Mouse (Mus musculus) lung, postnatal 4 days (tissue): ENCODE measurements around the gene Galnt15.

Source experiments
- DNase-seq, 2 experiments: peaks; one replicate each; pipeline ENCODE4 v3.0.0; 2021

Gene Galnt15

DNA sequence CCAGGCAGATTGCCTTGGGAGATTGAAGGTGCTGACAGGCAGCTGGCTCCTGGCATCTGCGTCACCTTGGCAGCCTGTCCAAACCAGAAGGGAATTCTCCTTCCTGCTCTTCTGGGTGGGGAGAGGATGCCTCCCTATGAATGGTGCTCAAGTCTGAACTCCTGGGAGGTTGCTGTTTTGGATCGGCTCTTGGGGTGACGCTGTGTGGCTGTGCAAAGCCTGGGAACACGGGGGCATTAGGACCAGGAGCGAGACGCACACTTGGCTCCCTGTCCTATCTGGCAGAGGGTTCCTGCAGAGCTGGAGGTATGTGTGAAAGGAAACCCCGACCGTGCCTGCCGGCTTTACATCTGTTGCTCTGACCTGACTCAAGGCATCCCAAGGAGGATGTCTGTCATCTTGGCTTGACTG is at the start of gene Galnt15:
Gene Galnt15 (plus strand): TSS at position 309 of the 411 bp plus-strand sequence.
- peak; percentile 44 to 62 for DNase-seq

DNA sequence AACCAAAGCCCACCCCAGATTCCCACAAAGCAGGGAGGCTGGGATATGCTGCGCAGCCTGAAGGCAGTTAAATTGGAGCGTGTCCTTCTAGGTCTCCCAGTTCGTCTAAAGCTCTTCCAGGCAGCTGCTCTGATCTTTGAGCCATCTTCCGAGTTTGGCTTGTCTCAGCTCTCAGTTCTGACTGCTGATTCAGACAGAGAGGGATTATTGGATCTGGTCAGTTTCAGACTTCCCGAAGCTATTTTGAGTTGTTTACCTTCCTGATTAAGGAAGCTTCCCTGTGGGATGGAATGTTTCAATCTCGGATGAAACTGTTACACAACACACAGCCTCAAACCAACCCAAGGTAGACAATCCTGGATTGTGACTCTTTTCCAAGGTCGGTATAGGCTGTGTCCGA is 34.8 kb upstream of the Galnt15 start:
- no peak for DNase-seq

DNA sequence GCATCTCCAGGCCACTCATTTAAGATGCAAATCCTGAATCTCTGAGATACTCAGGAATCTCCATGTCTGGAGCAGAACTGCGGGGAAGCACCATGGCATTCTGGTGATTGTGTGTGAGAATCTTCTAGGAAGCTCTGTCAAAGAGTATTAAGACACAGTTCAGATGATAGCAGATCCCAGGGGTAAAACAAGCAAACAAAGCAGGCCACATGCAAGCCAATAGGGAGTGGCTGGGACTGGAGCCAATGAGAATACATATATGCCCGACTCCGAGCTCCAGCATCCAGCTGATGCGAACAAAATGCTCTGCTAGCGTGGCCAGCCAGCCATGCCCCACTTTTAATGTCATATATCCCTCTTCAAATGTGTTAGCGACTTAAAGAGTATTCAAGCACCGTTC is 27.8 kb upstream of the Galnt15 start:
- DNase-seq = no peak

DNA sequence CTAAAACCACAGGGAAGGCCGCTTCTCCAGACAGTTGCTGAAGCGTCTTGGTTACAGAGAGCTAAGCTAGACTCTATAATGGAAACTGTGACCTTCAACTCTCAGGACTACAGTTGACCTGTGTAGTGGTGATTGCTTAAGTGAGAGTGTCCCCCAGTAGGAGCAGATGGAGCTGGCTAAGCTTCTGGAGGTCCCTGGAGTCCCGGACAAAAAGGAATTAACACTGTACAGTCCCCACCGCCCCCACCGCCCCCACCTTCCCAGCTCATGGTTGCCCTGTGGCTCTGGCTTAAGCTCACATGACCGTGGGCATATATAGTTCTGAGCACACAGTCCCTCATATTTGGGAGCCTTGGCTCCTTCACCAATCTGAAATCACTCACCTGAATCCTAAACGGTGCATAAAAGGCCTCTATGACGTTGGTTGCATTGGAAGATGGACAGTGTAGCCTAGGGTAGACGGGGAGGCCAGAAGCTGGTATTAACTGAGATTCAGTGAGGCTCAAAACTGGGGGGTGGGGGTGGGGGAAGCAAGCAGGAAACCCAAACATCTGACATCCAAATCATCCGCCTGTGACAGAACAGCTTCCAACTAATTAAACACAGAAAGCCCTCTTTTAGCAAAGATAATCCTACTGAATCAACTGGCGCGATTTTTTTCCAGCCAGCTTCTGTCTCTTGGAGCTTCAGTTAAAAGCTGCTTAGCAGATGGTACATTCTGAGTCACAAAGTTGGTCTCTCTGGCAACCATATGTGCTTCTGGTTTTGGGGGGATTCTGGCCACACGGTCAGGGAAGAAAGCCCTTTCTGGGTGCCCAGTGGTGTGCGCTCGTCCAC is 26.1 kb upstream of the Galnt15 start:
- no peak for DNase-seq

DNA sequence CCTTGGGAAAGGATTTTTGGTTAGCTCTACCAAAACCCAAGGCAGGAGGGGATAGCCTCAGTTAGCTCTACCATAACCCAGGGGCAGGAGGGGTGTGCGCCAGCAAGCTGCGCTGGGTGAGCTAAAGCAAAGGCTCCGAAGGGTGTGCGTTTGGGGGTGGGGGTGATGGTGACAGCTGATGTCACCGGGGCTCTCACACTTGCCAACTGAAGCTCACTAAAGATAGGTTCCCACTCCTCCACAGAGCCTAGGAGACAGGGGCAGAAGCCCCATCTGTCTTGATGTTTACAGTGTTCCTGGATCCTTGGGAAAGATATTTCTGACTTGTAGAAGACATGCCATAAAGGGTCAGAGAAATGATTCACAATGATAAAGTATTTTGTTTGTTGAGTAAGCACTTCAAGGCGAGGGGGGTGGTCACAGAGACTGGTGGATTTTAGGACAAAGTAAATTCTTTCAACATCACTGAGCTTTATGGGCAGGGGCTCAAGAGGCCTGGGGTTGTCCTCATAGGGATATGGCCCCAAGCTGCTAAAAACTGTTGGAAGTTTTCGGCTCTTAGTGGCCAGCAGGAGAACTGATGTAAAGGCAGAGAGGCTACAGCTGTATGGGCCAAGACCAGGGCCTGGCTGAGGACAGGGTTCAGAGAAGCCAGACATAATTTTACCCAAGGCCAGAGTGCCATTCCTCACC is 24.7 kb upstream of the Galnt15 start:
- DNase-seq = peak in 1 of 2 experiments; percentile 24

DNA sequence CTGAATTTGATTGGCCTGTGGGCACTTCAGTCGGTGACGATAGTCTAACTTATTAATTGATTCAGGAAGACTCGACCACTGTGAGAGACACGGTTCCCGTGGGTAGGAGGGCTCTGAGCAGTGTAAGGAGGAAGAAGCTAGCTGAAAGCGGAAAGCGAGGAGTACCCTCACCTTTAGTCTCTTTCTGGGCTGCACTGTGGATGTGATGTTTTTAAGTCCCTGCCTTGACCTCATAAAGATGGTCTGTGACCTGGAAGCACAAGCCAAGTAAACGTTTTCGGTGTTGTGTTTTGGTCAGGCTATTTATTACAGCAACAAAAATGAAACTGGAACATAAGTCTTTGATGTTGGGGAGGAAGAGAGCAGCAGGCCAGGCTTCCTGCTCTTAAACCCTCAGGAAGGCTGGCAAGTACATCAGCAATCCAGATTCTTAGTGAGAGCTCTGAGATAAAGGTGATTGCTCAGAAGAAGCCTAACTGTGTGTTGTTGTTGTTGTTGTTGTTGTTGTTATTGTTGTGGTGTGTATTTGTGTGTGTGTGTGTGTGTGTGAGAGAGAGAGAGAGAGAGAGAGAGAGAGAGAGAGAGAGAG is 23.0 kb upstream of the Galnt15 start:
- no peak for DNase-seq

DNA sequence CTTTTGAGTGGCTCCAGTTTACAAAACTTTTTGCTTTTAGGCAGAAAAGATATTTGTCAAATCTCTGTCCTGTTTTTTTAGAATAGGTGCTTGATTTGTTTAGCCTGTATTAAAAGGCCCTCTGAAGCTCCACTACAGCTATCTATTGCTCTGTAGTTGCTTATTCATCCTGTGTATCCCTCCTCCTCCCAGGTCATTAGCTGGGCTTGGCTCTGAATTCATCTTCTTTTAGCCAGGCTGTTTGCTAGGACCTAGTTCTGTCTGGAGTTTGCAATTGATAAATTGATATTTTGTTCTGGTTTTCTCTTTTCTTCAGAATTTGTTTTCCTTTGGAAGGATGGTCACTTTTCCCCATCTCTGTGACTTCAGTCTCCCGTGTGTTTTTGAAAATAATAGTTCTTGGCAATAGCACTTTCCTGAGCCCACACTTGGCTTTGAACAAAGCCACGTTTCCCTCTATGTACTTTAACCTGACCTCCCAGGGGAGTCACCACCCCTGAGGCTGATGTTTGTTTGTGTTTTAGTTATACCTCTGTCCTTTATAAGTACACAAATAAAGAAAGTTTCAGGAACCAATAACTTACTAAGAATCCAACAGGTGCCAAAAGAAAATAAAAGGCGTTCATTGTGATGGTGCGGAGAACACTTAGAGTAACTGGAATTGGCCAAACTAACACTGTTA is 21.0 kb upstream of the Galnt15 start:
- no peak for DNase-seq

DNA sequence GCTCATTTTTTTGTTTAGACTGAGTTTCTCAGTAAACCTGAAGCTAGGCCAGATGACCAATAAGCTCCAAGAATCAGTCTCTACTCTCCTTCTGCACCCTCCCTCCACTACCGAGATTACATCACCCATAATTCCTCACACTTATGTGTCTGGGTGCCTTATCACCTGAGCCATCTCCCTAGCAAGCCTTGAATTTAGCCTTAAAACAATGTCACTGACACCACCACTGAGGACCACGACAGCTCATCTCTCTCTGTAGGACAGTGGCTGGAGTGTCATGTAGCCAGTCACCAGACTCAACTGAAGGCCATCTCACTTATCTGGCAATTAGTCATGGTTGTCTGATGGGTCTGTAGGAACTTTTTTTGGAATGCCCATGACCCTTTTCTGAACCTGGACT is 19.1 kb upstream of the Galnt15 start:
- DNase-seq = no peak

DNA sequence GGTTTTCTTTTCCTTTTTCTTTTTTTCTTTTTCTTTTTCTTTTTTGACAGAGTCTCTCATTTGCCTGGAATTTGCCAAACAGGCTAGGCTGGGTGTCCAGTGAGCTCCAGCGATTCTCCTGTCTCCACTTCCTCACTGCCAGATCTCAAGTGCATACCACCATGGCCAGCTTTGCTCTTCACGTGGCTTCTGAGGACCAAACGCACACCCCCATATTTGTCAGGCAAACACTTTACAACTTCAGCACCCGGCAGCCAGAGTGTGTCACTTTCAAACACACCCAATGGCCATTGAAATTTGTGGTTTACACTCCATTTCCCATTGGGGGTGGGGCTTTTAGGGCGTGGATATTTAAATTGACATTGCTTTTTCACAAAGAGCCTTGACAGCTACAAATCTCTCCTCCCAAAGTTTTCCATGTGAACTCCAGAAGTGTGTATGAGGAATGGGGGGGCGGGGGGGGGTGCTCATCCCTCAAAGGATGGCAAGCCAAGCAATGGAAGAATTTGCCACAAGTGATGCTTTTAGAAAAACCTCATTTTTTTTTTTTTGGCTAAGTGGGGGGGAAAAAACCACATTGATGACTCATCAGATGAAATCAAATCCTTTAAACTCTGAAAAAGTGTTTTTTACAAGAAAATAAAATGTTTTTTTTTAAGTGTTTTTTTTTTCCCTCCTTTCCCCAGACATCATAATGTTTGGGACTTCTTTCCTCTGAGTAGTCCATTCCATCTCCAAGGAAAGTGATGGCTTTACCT is 17.1 kb upstream of the Galnt15 start:
- no peak for DNase-seq

DNA sequence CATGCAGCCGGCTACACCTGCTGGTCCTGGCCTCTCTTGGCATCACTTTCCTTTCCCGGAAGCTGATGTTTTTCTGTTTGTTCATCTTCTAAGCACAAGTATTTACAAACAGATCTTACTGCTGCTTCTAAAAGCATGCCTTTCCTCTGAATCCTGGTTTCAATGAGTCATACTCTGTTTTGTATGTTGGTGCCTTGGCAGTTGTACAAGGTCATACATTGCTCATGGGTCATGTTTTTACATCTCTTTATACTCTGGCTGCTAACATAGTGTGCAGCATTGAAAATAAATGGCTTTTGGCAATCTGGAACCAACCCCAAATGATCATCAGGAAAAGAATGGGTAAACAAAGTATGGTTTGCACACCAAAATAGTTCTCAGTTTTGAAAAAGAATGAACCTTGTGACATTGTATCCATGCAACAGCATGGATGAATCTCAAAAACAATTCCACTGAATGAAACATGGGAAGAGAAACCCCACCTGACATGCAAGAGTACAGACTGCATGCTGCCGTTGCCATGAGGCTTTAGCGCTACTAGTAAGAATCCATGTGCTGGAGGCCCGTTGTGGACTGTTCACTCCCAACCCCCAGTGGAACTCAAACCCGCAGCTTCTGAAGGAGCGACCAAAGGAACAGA is 13.5 kb upstream of the Galnt15 start:
- DNase-seq = peak in 1 of 2 experiments; percentile 41

DNA sequence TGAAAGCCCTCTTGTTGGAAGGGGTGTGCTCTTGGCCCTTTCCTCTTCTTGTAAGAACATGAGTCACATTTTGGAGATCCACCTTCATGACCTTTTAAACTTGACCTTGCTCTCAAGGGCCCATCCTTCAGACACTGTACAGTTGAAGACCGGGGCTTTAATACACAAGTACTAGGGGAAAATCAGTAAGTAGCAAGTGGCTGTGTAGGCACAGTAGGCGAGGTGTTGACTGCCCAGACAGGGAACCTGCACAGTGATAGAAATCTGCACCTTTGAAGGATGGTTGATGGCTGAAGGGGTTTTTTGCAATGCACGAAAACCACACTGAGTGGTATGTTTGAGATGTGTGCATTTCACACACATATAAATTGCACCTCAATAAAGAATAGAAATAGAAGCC is 12.3 kb upstream of the Galnt15 start:
- DNase-seq = no peak

DNA sequence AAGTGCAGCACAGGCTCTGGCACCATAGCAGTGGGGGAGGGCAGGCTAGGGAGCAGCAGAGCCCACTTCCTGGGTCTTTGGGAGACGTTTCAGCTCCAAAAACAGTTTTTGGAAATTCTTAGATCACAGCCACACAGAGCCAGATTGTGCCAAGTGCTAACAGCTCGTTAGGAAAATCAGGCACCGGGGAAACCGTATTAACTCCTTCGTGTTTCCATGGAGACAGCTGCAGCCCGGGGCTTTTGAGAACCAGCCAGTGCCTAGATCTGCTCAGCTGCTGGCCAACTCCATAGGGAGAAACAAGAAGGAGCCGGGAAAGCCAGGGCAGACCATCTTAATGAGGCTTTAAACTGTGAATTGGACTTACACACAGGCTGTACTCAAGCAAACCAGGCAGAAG is 11.9 kb upstream of the Galnt15 start:
- peak; percentile 48 to 77 for DNase-seq

DNA sequence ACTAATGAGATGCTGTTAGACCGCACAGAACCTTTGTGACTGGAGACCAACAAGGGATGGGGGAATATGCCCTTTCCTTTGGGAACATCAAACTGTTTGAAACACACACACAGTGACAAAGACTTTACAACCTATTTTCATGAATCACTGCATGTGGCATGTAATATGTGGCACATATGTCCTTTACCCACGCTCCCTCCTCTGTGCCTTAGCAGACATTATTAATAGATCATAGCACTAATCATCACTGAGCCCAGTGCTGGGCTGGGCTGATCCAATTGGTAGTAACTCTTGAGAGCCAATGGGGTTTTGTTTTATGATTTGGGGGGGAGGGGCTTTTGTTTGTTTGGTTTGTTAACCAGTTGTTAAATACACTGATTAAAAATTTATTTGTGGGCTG is 11.3 kb upstream of the Galnt15 start:
- no peak for DNase-seq

DNA sequence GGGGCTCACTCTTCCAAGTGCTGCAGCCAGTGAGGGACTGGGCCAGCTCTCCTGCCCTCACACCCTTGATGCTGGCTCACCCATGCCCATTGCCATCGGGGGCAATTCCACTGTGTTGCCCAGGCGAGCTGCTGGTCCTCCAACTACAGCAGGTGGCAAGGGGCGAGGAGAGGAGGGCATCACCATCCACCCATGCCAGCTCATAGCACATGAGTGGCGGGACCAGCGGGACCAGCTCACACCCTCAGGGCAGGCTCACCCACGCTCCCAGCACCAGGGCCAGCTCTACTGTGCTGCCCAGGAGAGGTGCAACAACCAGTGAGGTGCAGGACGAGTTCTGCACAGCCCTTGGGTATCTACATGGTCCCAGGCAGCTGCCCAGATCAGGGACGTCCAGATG is 9.7 kb upstream of the Galnt15 start:
- DNase-seq = no peak

DNA sequence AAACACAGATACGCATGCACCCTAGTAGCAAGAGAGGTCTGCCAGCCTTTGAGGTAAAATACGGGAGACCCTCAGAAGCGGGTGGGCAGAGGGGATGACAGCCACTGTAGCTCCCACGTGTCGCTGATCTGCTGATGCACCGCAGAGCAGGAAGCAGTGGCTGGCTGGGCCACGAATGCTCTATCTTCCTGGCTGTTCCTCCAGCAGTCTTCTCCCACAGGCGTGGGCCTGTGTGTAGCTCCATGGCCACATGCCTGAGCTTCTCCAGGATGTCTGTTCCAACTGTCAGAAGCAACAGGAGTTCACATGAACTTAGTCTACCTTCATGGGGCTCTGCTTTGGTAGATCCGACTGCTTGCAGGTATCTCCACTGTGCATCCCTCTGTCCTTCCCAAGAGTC is 6.8 kb upstream of the Galnt15 start:
- no peak for DNase-seq

DNA sequence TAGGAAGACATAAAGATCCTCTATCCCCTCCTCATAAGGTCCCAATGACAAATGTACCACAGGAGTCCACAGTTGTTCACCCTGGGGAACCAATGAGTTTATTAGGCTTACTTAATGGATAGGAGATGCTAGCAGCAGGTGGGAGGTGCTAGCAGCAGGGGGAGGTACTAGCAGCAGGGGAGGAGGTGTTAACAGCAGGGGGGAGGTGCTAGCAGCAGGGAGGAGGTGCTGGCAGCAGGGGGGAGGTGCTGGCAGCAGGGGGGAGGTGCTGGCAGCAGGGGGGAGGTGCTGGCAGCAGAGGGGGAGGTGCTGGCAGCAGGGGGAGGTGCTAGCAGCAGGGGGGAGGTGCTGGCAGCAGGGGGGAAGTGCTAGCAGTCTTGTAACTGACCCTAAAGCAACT is 6.3 kb upstream of the Galnt15 start:
- DNase-seq = no peak

DNA sequence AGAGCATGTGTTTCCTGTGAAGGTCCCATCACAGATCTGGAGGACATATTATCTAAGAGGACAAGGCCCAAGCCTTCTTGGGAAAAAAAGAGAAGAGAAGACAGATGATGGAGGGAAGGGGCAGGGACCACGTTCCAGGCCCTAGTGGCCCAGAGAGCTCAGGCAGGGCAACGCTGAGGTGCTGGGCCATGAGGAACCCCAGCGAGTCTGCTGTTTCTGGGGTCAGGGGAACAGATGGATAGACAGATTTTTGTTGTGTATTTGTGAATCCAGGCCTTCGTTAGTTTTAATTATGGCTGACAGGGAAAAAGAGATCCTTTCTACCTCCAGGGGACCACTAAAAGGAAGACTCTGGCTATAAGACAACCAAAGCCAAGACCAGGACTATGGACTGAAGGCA is 4.9 kb upstream of the Galnt15 start:
- DNase-seq = no peak

DNA sequence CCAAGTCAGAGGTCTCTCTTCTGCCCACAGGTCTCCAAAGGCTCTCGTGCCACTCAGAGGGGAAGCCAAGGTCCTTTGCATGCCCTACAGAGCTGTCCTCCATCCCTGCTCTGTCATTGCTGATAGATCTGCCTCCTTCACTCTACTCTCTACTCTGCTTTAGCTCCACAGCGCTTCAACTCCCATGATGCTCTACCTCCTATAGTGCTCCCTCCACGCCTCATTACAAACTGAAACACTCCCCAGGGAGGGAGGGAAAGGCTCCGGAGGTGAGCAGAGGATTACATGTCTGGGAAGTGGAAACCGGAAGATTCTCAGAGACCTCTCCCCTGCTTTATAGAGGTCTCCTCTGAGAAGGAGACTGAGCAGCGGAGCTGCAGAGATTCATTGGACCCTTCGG is 1.6 kb upstream of the Galnt15 start:
- DNase-seq = no peak

DNA sequence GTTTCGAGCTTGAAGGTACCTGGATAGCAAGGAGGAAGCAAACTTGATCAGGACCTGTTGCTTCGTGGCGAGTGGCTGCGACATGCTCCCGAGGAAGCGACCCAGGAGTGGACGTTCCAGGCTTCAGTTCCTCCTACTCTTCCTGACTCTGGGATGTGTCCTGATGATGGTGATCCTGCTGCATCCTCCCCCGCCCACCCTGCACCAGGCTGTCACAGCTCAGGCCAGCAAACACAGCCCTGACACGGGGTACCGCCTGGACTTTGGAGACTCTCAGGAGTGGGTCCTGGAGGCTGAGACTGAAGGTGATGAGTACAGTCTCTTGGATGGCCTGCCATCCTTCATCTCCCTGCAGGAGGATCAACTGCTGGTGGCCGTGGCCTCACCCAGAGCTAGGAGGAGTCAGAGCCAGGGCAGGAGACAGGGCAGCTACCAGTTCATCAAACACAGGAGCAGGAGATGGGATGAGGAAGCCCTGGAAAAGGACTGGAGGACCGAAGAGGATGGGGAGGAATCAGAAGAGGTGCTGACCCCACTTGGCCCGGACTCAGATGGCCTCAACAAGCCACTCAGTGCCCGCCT is 713 bp downstream of the Galnt15 start:
- DNase-seq = no peak

DNA sequence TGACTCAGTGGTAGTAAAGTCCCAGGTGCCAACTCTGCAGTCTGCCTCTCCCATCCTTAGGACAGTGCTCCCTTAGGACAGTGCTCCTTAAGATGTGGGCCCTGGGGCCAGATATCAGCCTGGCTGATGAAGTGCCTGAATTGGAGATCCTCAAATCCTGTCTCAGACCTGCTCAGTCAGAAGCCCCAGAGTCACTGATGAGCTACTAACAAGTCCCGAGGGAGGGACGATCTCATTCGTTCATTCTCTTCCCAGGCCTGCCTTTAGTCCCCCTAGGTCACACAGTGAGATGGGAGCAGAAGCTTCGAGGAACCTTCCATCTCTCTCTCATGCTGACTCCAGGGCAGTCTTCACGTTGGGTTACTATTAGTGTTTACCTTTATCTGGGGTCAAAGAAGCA is 1.3 kb downstream of the Galnt15 start:
- DNase-seq = no peak

DNA sequence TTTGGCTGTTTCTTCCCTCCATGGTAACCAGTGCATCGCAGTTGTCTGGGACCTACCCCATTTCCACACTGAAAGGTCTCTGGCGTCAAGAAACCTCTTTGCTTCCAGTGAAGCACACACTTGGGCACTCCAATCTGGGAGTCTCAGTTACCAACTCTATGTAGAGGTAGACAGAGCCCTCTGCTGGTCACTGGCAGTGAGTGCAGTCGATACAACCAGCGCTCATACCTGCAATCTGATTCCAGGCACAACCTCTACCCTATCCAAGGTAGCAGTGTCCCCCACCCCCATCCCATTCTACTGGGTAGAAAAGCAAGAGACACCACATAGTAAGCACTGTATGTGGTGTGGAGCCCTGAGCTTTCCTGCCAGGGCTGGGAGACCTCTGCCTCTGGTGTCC is 3.7 kb downstream of the Galnt15 start:
- peak; percentile 54 to 70 for DNase-seq

DNA sequence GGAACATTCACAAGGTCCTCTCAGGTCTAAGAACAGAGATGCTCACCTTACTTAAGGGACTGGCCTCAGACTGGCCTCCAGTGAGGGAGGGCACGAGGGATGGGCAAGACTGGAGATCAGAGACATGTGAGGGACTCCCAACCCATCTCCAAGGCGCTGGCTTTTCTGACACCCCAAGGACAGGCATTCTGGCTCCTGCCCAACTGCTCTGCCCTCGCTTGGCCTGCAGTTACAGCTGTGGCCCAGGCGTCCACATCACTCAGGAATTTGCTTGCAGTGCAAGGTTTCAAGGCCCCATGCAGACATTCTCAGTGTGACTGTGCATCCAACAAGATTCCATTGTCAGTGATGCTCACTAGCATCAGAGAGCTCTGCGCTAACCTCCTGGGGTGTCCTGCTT is 7.7 kb downstream of the Galnt15 start:
- DNase-seq = no peak
